Mouse (Mus musculus): ENCODE measurements around the gene Brca1.

GRCm38 (mm10) chr11:101582054-101583035 lies 30.6 kb upstream of the Brca1 start, which contains the start of gene Tmem106a:
- TF ChIP-seq CTCF (IDR thresholded peaks at IDR 0.05; ENCODE audit: control insufficient read depth, insufficient read depth, insufficient replicate concordance, low read depth, low read length) (no peak), POLR2A (IDR thresholded peaks at IDR 0.05; ENCODE audit: control insufficient read depth, low read depth, low read length) (no peak)
